Mouse (Mus musculus) embryonic facial prominence, embryonic 11.5 days (tissue): Measurements from ENCODE around the gene Ly6g6e. TPM values are rescaled to one million over a fixed set of nuclear protein-coding genes. Genes with fewer than 3 reads are reported as not detected.

Experiments
- ATAC-seq: fragments of 200-750 bp; cut with Nextera tagmentation; replicated peaks from 2 replicates; pipeline ENCODE4 v1.8.0; 2017; ENCODE audit warnings: low read depth; ENCODE audit not compliant: insufficient number of reproducible peaks, low FRiP score, low TSS enrichment
- DNase-seq: peaks from one replicate; pipeline ENCODE4 v3.0.0-alpha.2; 2015; ENCODE audit warnings: low spot score
- H3K27ac ChIP-seq: fragments of 300-500 bp; sonication (generic); replicated peaks from 2 replicates; pipeline ENCODE4 v1.5.1; 2014; ENCODE audit warnings: mild to moderate bottlenecking, low read depth, low read length, control low read depth
- H3K27me3 ChIP-seq: fragments of 300-500 bp; sonication (generic); 2 replicates; pipeline ENCODE4 v1.6.1; 2014; ENCODE audit warnings: mild to moderate bottlenecking, low read length, moderate library complexity, mixed read lengths; ENCODE audit not compliant: control insufficient read depth, insufficient read depth
- H3K36me3 ChIP-seq: fragments of 300-500 bp; sonication (generic); replicated peaks from 2 replicates; pipeline ENCODE4 v1.6.1; 2014; ENCODE audit warnings: low read depth, mild to moderate bottlenecking, low read length, moderate library complexity, mixed read lengths; ENCODE audit not compliant: control insufficient read depth, insufficient read depth
- H3K4me1 ChIP-seq: fragments of 300-500 bp; sonication (generic); 2 replicates; pipeline ENCODE4 v1.6.1; 2014; ENCODE audit warnings: low read length, mixed read lengths; ENCODE audit not compliant: control insufficient read depth, insufficient read depth
- H3K4me2 ChIP-seq: fragments of 300-500 bp; sonication (generic); 2 replicates; pipeline ENCODE4 v1.6.1; 2014; ENCODE audit warnings: low read depth, mild to moderate bottlenecking, control low read depth, low read length, moderate library complexity
- H3K4me3 ChIP-seq: fragments of 300-500 bp; sonication (generic); 2 replicates; pipeline ENCODE4 v1.5.1; 2014; ENCODE audit warnings: low read depth, low read length, control low read depth
- H3K9ac ChIP-seq: fragments of 300-500 bp; sonication (generic); replicated peaks from 2 replicates; pipeline ENCODE4 v1.6.1; 2014; ENCODE audit warnings: mild to moderate bottlenecking, control low read depth, low read length
- H3K9me3 ChIP-seq: fragments of 300-500 bp; sonication (generic); replicated peaks from 2 replicates; pipeline ENCODE4 v1.6.1; 2016; ENCODE audit warnings: mild to moderate bottlenecking, low read length, inconsistent platforms, mixed read lengths; ENCODE audit not compliant: control insufficient read depth
- WGBS: fragments of 180-500 bp; shearing (Covaris S2); extraction: QIAGEN DNeasy Blood & Tissue Kit; methylation state at CpG from one replicate; pipeline ENCODE4 v1.1.7; 2014; 5-methylcytosine and 5-hydroxymethylcytosine counted together
- polyA plus RNA-seq: library from polyadenylated mRNA; unstranded; fragments of >200 nt; fragmentation: Nextera tagmentation; extraction: Ambion mirVana; gene quantifications from 2 replicates; pipeline ENCODE4 v1.2.1, GENCODE M21; 2014

Ly6g6e gene
- polyA plus RNA-seq, 1 experiment from 2014 or later, result 0.66 TPM

GRCm38 (mm10) chr17:35106522-35106921 lies 29.8 kb downstream of the Ly6g6e start:
- ATAC-seq (no peak), DNase-seq (no peak)
- Histone ChIP-seq H3K9ac (no peak overlapping the region), H3K4me2 (no peak overlapping the region; the same call in 1 of the 2 replicates), H3K4me1 (no peaks in the 10 kb centered on the region), H3K36me3 (no peaks in the 10 kb centered on the region), H3K27ac (no peak overlapping the region), H3K9me3 (no peaks in the 10 kb centered on the region), H3K4me3 (no peak overlapping the region), H3K27me3 (no peaks in the 10 kb centered on the region)
- WGBS, result 71% methylated on average over 3 of the region's 3 CpGs

- H3K36me3 ChIP-seq, result no peaks in the 10 kb centered on the region
- H3K4me2 ChIP-seq, result no peak within 1 kb of the TSS
- DNase-seq (no peak), ATAC-seq (no peak; the same call in 1 of the 2 replicates)
- H3K4me3 ChIP-seq, result no peak within 1 kb of the TSS
- H3K27me3 ChIP-seq, result no peaks in the 10 kb centered on the region
- no peak within 1 kb of the TSS for H3K9ac ChIP-seq
- H3K27ac ChIP-seq, result no peak within 1 kb of the TSS
- no peaks in the 10 kb centered on the region for H3K4me1 ChIP-seq
- H3K9me3 ChIP-seq, result no peaks in the 10 kb centered on the region
- WGBS, result 92% methylated on average over 6 of the region's 6 CpGs
Measured at GRCm38 (mm10) chr17:35108097-35108496, 31.4 kb downstream of the Ly6g6e start, which contains the start of gene Ly6g5c. TSS of gene Ly6g5c (plus strand) at chr17:35108279.

GRCm38 (mm10) chr17:35111774-35112173 lies 35.1 kb downstream of the Ly6g6e start:
- Histone ChIP-seq H3K36me3 (peaks cover 4% of the 10 kb centered on the region), H3K9ac (no peak overlapping the region), H3K9me3 (no peaks in the 10 kb centered on the region), H3K4me1 (no peaks in the 10 kb centered on the region), H3K27ac (no peak overlapping the region), H3K4me3 (no peak overlapping the region), H3K4me2 (no peak overlapping the region), H3K27me3 (no peaks in the 10 kb centered on the region)
- WGBS, result 83% methylated on average over 9 of the region's 9 CpGs
- DNase-seq, result no peak
- ATAC-seq, result no peak

GRCm38 (mm10) chr17:35115046-35116019 lies 38.6 kb downstream of the Ly6g6e start, which contains the start of gene Ly6g5b:
TSS of gene Ly6g5b (minus strand) at chr17:35115428.
- no peak within 1 kb of the TSS for H3K4me3 ChIP-seq
- 84% methylated on average over 8 of the region's 8 CpGs for WGBS
- no peak within 1 kb of the TSS for H3K9ac ChIP-seq
- H3K27me3 ChIP-seq, result no peaks in the 10 kb centered on the region
- H3K27ac ChIP-seq, result no peak within 1 kb of the TSS
- peaks cover 15% of the 10 kb centered on the region for H3K36me3 ChIP-seq
- no peaks in the 10 kb centered on the region for H3K9me3 ChIP-seq
- ATAC-seq (no peak), DNase-seq (peak; percentile 30)
- H3K4me2 ChIP-seq, result no peak within 1 kb of the TSS
- peaks cover 2% of the 10 kb centered on the region; the same call in 1 of the 2 replicates for H3K4me1 ChIP-seq

GRCm38 (mm10) chr17:35120745-35121142 lies 44.0 kb downstream of the Ly6g6e start:
- WGBS, result 0% methylated on average over 33 of the region's 33 CpGs
- peaks cover 19% of the 10 kb centered on the region for H3K36me3 ChIP-seq
- peak overlapping the region; percentile 92 for H3K4me2 ChIP-seq
- H3K27me3 ChIP-seq, result no peaks in the 10 kb centered on the region
- H3K27ac ChIP-seq, result no peak overlapping the region
- ATAC-seq (no peak; the same call in 1 of the 2 replicates), DNase-seq (no peak)
- no peaks in the 10 kb centered on the region for H3K9me3 ChIP-seq
- H3K4me1 ChIP-seq, result peaks cover 4% of the 10 kb centered on the region; the same call in 1 of the 2 replicates
- peak overlapping the region; percentile 83 for H3K9ac ChIP-seq
- peak overlapping the region; percentile 89 for H3K4me3 ChIP-seq

GRCm38 (mm10) chr17:35121143-35121799 lies 44.6 kb downstream of the Ly6g6e start, which contains the start of gene Gpank1:
TSS of gene Gpank1 (plus strand) at chr17:35121455.
- WGBS, result under 1% methylated on average over 49 of the region's 50 CpGs
- H3K36me3 ChIP-seq, result peaks cover 18% of the 10 kb centered on the region
- peak; percentile 94 for ATAC-seq

GRCm38 (mm10) chr17:35121871-35122303 lies 45.2 kb downstream of the Ly6g6e start, which contains the start of gene Csnk2b:
TSS of gene Csnk2b (minus strand) at chr17:35122053.
- H3K27ac ChIP-seq, result peak within 1 kb of the TSS; percentile 77
- peak within 1 kb of the TSS; percentile 83 for H3K9ac ChIP-seq
- H3K4me1 ChIP-seq, result peaks cover 4% of the 10 kb centered on the region; the same call in 1 of the 2 replicates
- under 1% methylated on average over 19 of the region's 19 CpGs for WGBS
- ATAC-seq (no peak), DNase-seq (peak; percentile 76)
- no peaks in the 10 kb centered on the region for H3K9me3 ChIP-seq
- peaks cover 16% of the 10 kb centered on the region for H3K36me3 ChIP-seq
- peak within 1 kb of the TSS; percentile 92 for H3K4me2 ChIP-seq
- peak within 1 kb of the TSS; percentile 89 for H3K4me3 ChIP-seq
- no peaks in the 10 kb centered on the region for H3K27me3 ChIP-seq

More at GRCm38 (mm10) chr17:35121143-35121799, 44.6 kb downstream of the Ly6g6e start, which contains the start of gene Gpank1:
- Histone ChIP-seq H3K9me3 (no peaks in the 10 kb centered on the region), H3K4me3 (peak within 1 kb of the TSS; percentile 89), H3K9ac (peak within 1 kb of the TSS; percentile 83), H3K27me3 (no peaks in the 10 kb centered on the region), H3K4me1 (peaks cover 4% of the 10 kb centered on the region; the same call in 1 of the 2 replicates), H3K4me2 (peak within 1 kb of the TSS; percentile 92), H3K27ac (peak within 1 kb of the TSS; percentile 77)
- DNase-seq, result peak; percentile 99
